Mouse (Mus musculus): ENCODE measurements around the gene Serpina3f. TPM values are rescaled to one million over a fixed set of nuclear protein-coding genes. Genes with fewer than 3 reads are reported as not detected.

Gene Serpina3f
- 0.39 and 0.45 TPM in 2 replicates for polyA plus RNA-seq (2014; fragmentation: Nextera tagmentation; extraction: Ambion mirVana)

DNA sequence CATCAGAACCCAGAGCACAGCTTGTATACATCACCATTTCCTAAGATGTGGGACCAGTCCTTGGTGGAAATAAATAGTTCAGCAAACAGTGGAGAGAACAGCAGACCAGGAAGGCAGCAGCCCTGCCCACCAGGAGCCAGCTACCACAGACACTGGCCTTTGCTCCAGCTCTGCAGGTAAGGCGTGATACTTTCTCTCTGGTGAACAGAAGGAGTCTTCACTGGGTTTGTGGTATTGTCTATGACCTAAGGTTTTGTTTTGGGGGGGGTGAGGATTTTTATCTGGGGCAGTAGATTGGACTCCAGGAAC is at the start of gene Serpina3f:
Gene Serpina3f, plus strand, starts transcription at position 100 of the 309 bp plus-strand sequence.
- Histone ChIP-seq H3K4me3 (ENCODE audit: low read depth, low read length) (no peak within 1 kb of the TSS), H3K27me3 (replicated peaks; ENCODE audit: control insufficient read depth, insufficient read depth, low read length) (no peaks in the 10 kb centered on the region), H3K9ac (ENCODE audit: low read length) (no peak within 1 kb of the TSS), H3K27ac (ENCODE audit: low read depth, low read length) (no peak within 1 kb of the TSS), H3K9me3 (replicated peaks; ENCODE audit: control insufficient read depth, low read length) (no peaks in the 10 kb centered on the region), H3K4me2 (ENCODE audit: low read length) (no peak within 1 kb of the TSS), H3K4me1 (ENCODE audit: control insufficient read depth, insufficient read depth, low read length) (no peaks in the 10 kb centered on the region), H3K36me3 (ENCODE audit: control insufficient read depth, insufficient read depth, low read length) (no peaks in the 10 kb centered on the region)
- 67% methylated on average over 1 of the region's 1 CpGs for WGBS
- no peak for DNase-seq (ENCODE audit: low spot score)
- no peak for ATAC-seq

DNA sequence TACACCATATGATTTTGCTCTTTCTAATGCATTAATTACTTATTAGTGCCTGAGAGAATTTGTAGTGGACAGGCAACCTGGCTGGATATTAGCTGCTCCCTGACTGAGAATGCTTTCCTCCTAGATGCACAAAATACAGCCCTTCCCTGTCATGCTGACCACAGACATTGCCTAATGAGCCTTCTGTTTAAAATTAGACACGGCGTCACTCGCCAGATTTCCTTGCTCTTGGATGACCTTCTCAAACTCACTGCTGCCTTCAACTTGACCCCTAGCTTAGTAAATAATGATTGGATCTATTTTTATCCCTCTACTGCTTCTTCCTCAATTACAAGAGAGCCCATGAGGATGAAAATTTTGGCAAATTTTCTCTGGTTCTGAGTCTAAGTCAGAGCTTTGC is 39.6 kb upstream of the Serpina3f start:
- Histone ChIP-seq H3K4me1 (ENCODE audit: control insufficient read depth, insufficient read depth, low read length) (no peaks in the 10 kb centered on the region), H3K36me3 (ENCODE audit: control insufficient read depth, insufficient read depth, low read length) (no peaks in the 10 kb centered on the region), H3K9ac (ENCODE audit: low read length) (no peak overlapping the region), H3K9me3 (replicated peaks; ENCODE audit: control insufficient read depth, low read length) (no peaks in the 10 kb centered on the region), H3K27me3 (replicated peaks; ENCODE audit: control insufficient read depth, insufficient read depth, low read length) (no peaks in the 10 kb centered on the region), H3K27ac (ENCODE audit: low read depth, low read length) (no peak overlapping the region), H3K4me3 (ENCODE audit: low read depth, low read length) (no peak overlapping the region), H3K4me2 (ENCODE audit: low read length) (no peak overlapping the region)
- no peak for ATAC-seq
- no peak for DNase-seq (ENCODE audit: low spot score)
- WGBS, result 91% methylated on average over 3 of the region's 3 CpGs

DNA sequence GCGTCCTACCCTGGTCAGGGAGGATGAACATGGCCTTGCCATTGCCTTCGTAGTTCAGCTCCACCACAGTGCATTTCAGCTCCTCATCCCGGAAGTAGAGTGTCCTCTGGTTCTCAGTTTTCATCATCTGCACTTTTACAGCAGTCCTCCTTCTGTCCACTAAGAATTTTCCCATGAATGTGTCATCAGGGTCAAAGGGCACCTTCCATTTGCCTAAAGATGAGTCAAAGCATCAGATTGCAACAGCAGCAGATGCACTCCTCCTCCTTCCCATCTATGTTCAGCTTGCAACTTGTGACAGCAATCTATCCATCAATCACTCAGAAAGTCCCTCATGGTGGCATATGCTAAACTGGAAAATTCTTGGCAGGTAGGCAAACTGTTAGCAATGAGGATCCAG is 38.7 kb upstream of the Serpina3f start:
- Histone ChIP-seq H3K9ac (ENCODE audit: low read length) (no peak overlapping the region), H3K36me3 (ENCODE audit: control insufficient read depth, insufficient read depth, low read length) (no peaks in the 10 kb centered on the region), H3K9me3 (replicated peaks; ENCODE audit: control insufficient read depth, low read length) (no peaks in the 10 kb centered on the region), H3K27ac (ENCODE audit: low read depth, low read length) (no peak overlapping the region), H3K27me3 (replicated peaks; ENCODE audit: control insufficient read depth, insufficient read depth, low read length) (no peaks in the 10 kb centered on the region), H3K4me2 (ENCODE audit: low read length) (no peak overlapping the region), H3K4me3 (ENCODE audit: low read depth, low read length) (no peak overlapping the region), H3K4me1 (ENCODE audit: control insufficient read depth, insufficient read depth, low read length) (no peaks in the 10 kb centered on the region)
- no peak for ATAC-seq
- WGBS, result 90% methylated on average over 3 of the region's 3 CpGs
- no peak for DNase-seq (ENCODE audit: low spot score)

DNA sequence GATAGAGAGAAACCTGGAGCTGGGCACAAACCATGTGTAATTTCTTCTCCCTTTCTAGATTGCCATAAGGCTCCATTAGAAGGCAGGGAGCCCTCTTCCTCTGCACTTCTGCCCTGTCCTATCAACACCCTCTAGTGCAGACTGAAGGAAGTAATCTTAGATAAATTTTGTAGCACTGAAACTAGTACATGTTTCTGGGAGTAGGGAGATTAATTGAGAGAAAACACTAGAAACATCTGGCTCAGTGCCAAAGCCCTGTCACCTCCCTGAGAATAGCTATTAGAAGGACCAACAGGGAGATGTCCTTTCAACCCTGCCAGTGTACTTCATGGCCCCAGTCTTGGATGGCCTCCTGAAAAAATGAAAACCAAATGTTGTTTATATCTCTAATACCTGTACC is 35.8 kb upstream of the Serpina3f start:
- no peaks in the 10 kb centered on the region for H3K27me3 ChIP-seq (replicated peaks; ENCODE audit: control insufficient read depth, insufficient read depth, low read length)
- peak; percentile 3 for DNase-seq (ENCODE audit: low spot score)
- H3K36me3 ChIP-seq (ENCODE audit: control insufficient read depth, insufficient read depth, low read length), result no peaks in the 10 kb centered on the region
- H3K4me2 ChIP-seq (ENCODE audit: low read length), result no peak overlapping the region
- H3K9me3 ChIP-seq (replicated peaks; ENCODE audit: control insufficient read depth, low read length), result no peaks in the 10 kb centered on the region
- H3K4me3 ChIP-seq (ENCODE audit: low read depth, low read length), result no peak overlapping the region
- no peak overlapping the region for H3K9ac ChIP-seq (ENCODE audit: low read length)
- no peak for ATAC-seq
- no peaks in the 10 kb centered on the region for H3K4me1 ChIP-seq (ENCODE audit: control insufficient read depth, insufficient read depth, low read length)
- H3K27ac ChIP-seq (ENCODE audit: low read depth, low read length), result no peak overlapping the region

DNA sequence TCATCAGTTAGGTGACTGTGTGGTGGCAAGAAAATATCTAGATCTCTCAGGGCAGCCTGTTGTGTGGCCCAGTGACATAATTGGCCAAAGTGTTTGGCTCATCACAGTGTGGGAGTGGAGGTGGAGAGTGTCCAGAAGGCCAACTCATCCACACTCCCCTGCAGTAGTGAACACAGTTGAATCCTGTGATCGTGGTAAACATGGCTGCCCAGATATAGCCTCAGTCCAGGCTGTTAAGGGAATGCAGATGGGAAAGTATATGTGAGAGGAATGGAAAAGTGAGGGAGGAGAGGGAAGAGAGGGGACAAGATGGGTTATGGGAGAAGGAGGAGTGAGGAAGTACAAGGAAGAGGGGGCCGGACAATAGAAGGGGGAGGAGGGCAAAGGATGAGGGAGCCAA is 35.4 kb upstream of the Serpina3f start:
- H3K36me3 ChIP-seq (ENCODE audit: control insufficient read depth, insufficient read depth, low read length), result no peaks in the 10 kb centered on the region
- no peak overlapping the region for H3K4me2 ChIP-seq (ENCODE audit: low read length)
- no peak overlapping the region for H3K4me3 ChIP-seq (ENCODE audit: low read depth, low read length)
- WGBS, result 85% methylated on average over 2 of the region's 2 CpGs
- H3K27me3 ChIP-seq (replicated peaks; ENCODE audit: control insufficient read depth, insufficient read depth, low read length), result no peaks in the 10 kb centered on the region
- ATAC-seq (no peak), DNase-seq (ENCODE audit: low spot score) (no peak)
- no peak overlapping the region for H3K9ac ChIP-seq (ENCODE audit: low read length)
- H3K4me1 ChIP-seq (ENCODE audit: control insufficient read depth, insufficient read depth, low read length), result no peaks in the 10 kb centered on the region
- H3K27ac ChIP-seq (ENCODE audit: low read depth, low read length), result no peak overlapping the region
- H3K9me3 ChIP-seq (replicated peaks; ENCODE audit: control insufficient read depth, low read length), result no peaks in the 10 kb centered on the region

DNA sequence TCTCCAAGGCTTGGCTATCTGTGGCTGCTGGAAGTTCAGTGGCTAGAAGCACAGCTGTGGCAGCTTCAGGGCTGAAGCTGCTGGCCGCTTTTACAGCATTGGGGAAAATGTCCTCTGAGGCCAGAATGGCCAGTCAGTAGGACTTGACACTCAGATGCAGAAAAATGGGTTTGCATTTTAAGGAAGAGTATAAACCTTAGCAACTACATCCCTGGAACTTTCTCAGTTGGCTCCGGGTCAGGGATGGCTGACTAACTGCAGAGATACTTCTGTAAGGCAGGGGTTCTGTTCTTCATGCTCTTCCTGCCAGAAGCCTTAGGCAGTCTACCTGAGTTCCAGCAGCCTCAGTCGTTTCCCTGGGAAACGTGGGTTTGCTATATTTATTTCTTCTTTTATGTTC is 29.3 kb upstream of the Serpina3f start:
- DNase-seq (ENCODE audit: low spot score) (no peak), ATAC-seq (no peak)
- H3K9me3 ChIP-seq (replicated peaks; ENCODE audit: control insufficient read depth, low read length), result no peaks in the 10 kb centered on the region
- H3K36me3 ChIP-seq (ENCODE audit: control insufficient read depth, insufficient read depth, low read length), result no peaks in the 10 kb centered on the region
- H3K4me2 ChIP-seq (ENCODE audit: low read length), result no peak overlapping the region
- no peaks in the 10 kb centered on the region for H3K4me1 ChIP-seq (ENCODE audit: control insufficient read depth, insufficient read depth, low read length)
- no peaks in the 10 kb centered on the region for H3K27me3 ChIP-seq (replicated peaks; ENCODE audit: control insufficient read depth, insufficient read depth, low read length)
- 86% methylated on average over 4 of the region's 4 CpGs for WGBS
- no peak overlapping the region for H3K27ac ChIP-seq (ENCODE audit: low read depth, low read length)
- H3K4me3 ChIP-seq (ENCODE audit: low read depth, low read length), result no peak overlapping the region
- no peak overlapping the region for H3K9ac ChIP-seq (ENCODE audit: low read length)

DNA sequence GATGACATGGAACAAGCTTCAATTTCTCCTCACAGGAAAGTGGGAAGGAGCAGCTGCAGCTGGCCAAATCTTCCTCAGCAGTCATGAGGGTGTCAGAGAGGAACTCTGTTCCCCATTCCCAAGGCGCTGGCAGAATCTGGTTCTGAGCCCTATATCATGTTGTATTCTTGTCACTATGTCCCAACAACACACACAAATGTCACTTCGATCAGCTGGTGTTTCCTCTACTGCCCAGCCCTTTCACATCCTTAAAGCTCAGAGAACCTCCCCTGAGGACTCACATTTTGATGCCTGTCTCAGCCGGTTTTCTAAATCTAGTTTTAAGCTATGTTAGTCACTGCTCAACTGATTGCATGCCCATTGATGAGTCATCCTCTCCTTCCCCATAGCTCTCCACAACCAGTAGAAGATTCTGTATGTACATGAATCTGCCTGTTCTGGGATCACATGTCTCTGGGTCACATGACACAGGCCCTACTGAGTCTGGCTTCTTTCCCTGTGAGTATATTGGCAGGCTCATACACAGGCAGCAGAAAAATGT is 28.2 kb upstream of the Serpina3f start:
- Histone ChIP-seq H3K4me3 (ENCODE audit: low read depth, low read length) (no peak overlapping the region), H3K4me2 (ENCODE audit: low read length) (no peak overlapping the region), H3K9me3 (replicated peaks; ENCODE audit: control insufficient read depth, low read length) (no peaks in the 10 kb centered on the region), H3K36me3 (ENCODE audit: control insufficient read depth, insufficient read depth, low read length) (no peaks in the 10 kb centered on the region), H3K4me1 (ENCODE audit: control insufficient read depth, insufficient read depth, low read length) (no peaks in the 10 kb centered on the region), H3K27ac (ENCODE audit: low read depth, low read length) (no peak overlapping the region), H3K27me3 (replicated peaks; ENCODE audit: control insufficient read depth, insufficient read depth, low read length) (no peaks in the 10 kb centered on the region), H3K9ac (ENCODE audit: low read length) (no peak overlapping the region)
- ATAC-seq (no peak), DNase-seq (ENCODE audit: low spot score) (no peak)
- WGBS, result 81% methylated on average over 3 of the region's 3 CpGs

DNA sequence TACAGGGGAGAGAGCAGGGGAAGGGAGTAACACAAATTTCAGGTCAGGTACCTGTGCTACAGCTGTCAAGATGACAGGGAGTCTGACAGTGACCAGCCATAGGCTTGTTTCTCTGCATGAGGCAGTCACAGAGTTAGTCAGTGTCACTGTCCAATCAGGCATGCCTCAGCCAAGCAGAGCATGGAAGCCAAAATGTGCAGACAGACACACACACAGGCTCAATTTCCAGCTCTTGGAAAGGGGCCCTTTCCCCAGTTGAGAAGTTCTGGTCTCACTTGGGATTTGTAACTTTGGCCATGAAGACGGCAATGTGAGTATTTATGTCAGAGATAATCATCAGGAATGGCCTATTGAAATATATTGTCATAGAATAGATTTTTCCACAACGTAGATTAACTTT is 25.1 kb upstream of the Serpina3f start:
- H3K27me3 ChIP-seq (replicated peaks; ENCODE audit: control insufficient read depth, insufficient read depth, low read length), result no peaks in the 10 kb centered on the region
- 77% methylated on average over 2 of the region's 2 CpGs for WGBS

DNA sequence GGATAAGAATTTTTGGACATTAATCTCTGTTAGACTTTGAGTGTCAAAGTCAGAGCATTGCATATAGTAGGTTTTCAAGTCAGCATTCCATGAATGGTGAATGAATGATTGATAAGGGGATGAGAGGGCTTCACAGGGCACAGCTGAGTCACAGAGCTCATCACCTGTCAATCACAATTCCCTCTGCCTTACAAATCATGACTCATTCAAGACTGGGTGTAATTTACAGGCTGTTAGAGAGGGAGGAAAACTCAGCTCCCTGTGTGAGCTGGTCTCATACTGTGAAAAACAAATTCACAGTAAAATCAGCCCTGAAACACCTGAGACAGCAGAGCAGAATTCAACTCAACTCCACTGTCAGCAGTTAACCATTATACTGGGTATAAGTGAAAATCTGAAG is 23.5 kb upstream of the Serpina3f start:
- H3K9ac ChIP-seq (ENCODE audit: low read length), result no peak overlapping the region
- DNase-seq (ENCODE audit: low spot score) (no peak), ATAC-seq (no peak)
- no peak overlapping the region for H3K27ac ChIP-seq (ENCODE audit: low read depth, low read length)
- H3K36me3 ChIP-seq (ENCODE audit: control insufficient read depth, insufficient read depth, low read length), result no peaks in the 10 kb centered on the region
- H3K9me3 ChIP-seq (replicated peaks; ENCODE audit: control insufficient read depth, low read length), result no peaks in the 10 kb centered on the region
- H3K4me2 ChIP-seq (ENCODE audit: low read length), result no peak overlapping the region
- H3K4me3 ChIP-seq (ENCODE audit: low read depth, low read length), result no peak overlapping the region
- H3K4me1 ChIP-seq (ENCODE audit: control insufficient read depth, insufficient read depth, low read length), result no peaks in the 10 kb centered on the region
- H3K27me3 ChIP-seq (replicated peaks; ENCODE audit: control insufficient read depth, insufficient read depth, low read length), result no peaks in the 10 kb centered on the region

More for the DNA sequence above, 25.1 kb upstream of the Serpina3f start:
- DNase-seq (ENCODE audit: low spot score) (no peak), ATAC-seq (no peak)
- no peak overlapping the region for H3K27ac ChIP-seq (ENCODE audit: low read depth, low read length)
- no peaks in the 10 kb centered on the region for H3K4me1 ChIP-seq (ENCODE audit: control insufficient read depth, insufficient read depth, low read length)
- no peaks in the 10 kb centered on the region for H3K36me3 ChIP-seq (ENCODE audit: control insufficient read depth, insufficient read depth, low read length)
- no peak overlapping the region for H3K4me2 ChIP-seq (ENCODE audit: low read length)
- no peak overlapping the region for H3K9ac ChIP-seq (ENCODE audit: low read length)
- no peak overlapping the region for H3K4me3 ChIP-seq (ENCODE audit: low read depth, low read length)
- no peaks in the 10 kb centered on the region for H3K9me3 ChIP-seq (replicated peaks; ENCODE audit: control insufficient read depth, low read length)
